In genomic region chr7:64872743-64873241, GRCm38 (mm10) we compare ENCODE assay signal across 8 mouse cellular contexts. TPM values are rescaled to one million over a fixed set of nuclear protein-coding genes. Genes with fewer than 3 reads are reported as not detected.
DNase-seq lines count a peak whose midpoint lies in the region; ATAC-seq and TF ChIP-seq lines count a peak whose summit lies in the region.

TSS of gene Nsmce3 (minus strand) at chr7:64872997.

- H3K9ac ChIP-seq in heart, embryonic 11.5 days (ENCODE audit: low read depth, low read length): peak within 1 kb of the TSS; percentile 99
- H3K9ac ChIP-seq in kidney, embryonic 16.5 days (replicated peaks; ENCODE audit: low read length): peak within 1 kb of the TSS; percentile 98
- peak within 1 kb of the TSS; percentile 93 for H3K9ac ChIP-seq in liver, adult 2 months (ENCODE audit: low read depth, low read length)

- peak; percentile 88 for TF ChIP-seq POLR2A in brain, embryonic 14.5 days (IDR thresholded peaks at IDR 0.05; ENCODE audit: borderline replicate concordance, extremely low read depth, insufficient read depth, insufficient read length, poor library complexity, severe bottlenecking)
- TF ChIP-seq POLR2A in liver, adult 2 months (IDR thresholded peaks at IDR 0.05; ENCODE audit: extremely low read depth, insufficient read depth, low read length): peak; percentile 88
- TF ChIP-seq POLR2A in myocyte (IDR thresholded peaks at IDR 0.05; ENCODE audit: insufficient read length, low read depth): peak; percentile 89

- peaks cover 30% of the 10 kb centered on the region for H3K4me1 ChIP-seq in erythroblast, embryonic 14.5 days (ENCODE audit: control insufficient read depth)
- peaks cover 9% of the 10 kb centered on the region for H3K4me1 ChIP-seq in heart, embryonic 11.5 days (ENCODE audit: control insufficient read depth, insufficient read depth, low read length)
- peaks cover 8% of the 10 kb centered on the region for H3K4me1 ChIP-seq in kidney, embryonic 16.5 days (ENCODE audit: insufficient read depth, low read length)
- peaks cover 9% of the 10 kb centered on the region for H3K4me1 ChIP-seq in liver, adult 2 months (ENCODE audit: control insufficient read depth, insufficient read depth, low read length)

- H3K79me2 ChIP-seq in C2C12 (ENCODE audit: control insufficient read depth, insufficient read depth) (peaks cover 28% of the 10 kb centered on the region), myocyte (ENCODE audit: control insufficient read depth, insufficient read depth) (peaks cover 21% of the 10 kb centered on the region)
- H3K79me2 ChIP-seq in liver, adult 2 months (ENCODE audit: control insufficient read depth, insufficient read depth, low read length): no peaks in the 10 kb centered on the region

- peak within 1 kb of the TSS; percentile 94 for H3K27ac ChIP-seq in heart, embryonic 11.5 days (ENCODE audit: low read depth, low read length)
- H3K27ac ChIP-seq in kidney, embryonic 16.5 days (ENCODE audit: low read length): peak within 1 kb of the TSS; percentile 97
- H3K27ac ChIP-seq in liver, adult 2 months (replicated peaks; ENCODE audit: insufficient read depth, low read depth, low read length): peak within 1 kb of the TSS; percentile 78

- peak; percentile 19 for TF ChIP-seq CTCF in C2C12 (IDR thresholded peaks at IDR 0.05; ENCODE audit: control insufficient read depth, insufficient read depth, insufficient read length)
- TF ChIP-seq CTCF in brain, embryonic 14.5 days (IDR thresholded peaks at IDR 0.05; ENCODE audit: borderline replicate concordance, extremely low read depth, insufficient read depth, insufficient read length): peak; percentile 13; the same call in 1 of the 2 replicates
- no peak for TF ChIP-seq CTCF in liver, adult 2 months (IDR thresholded peaks at IDR 0.05; ENCODE audit: low read depth, low read length)

- no peaks in the 10 kb centered on the region for H3K27me3 ChIP-seq in C2C12 (ENCODE audit: control insufficient read depth, insufficient read depth, insufficient read length)
- peaks cover 4% of the 10 kb centered on the region for H3K27me3 ChIP-seq in erythroblast, embryonic 14.5 days (ENCODE audit: control insufficient read depth)
- H3K27me3 ChIP-seq in heart, embryonic 11.5 days (ENCODE audit: control insufficient read depth, insufficient read depth, low read length): no peaks in the 10 kb centered on the region
- H3K27me3 ChIP-seq in kidney, embryonic 16.5 days (ENCODE audit: insufficient read depth, low read length): no peaks in the 10 kb centered on the region
- H3K27me3 ChIP-seq in liver, adult 2 months (ENCODE audit: control insufficient read depth, insufficient read depth, low read length): no peaks in the 10 kb centered on the region
- no peaks in the 10 kb centered on the region for H3K27me3 ChIP-seq in myocyte (ENCODE audit: control insufficient read depth, insufficient read depth, insufficient read length)
- no peaks in the 10 kb centered on the region for H3K27me3 ChIP-seq in splenic B cell, adult 2 months (ENCODE audit: control insufficient read depth, insufficient read depth, low read length, poor library complexity, severe bottlenecking)

- DNase-seq in brain, embryonic 14.5 days (ENCODE audit: low read depth): peak; percentile 98
- peak; percentile 70 for DNase-seq in liver, adult 2 months (ENCODE audit: extremely low read depth, low read depth, low spot score)
- peak; percentile 96 for DNase-seq in splenic B cell, adult 2 months (ENCODE audit: low read depth, low spot score)

- H3K4me2 ChIP-seq in heart, embryonic 11.5 days: peak within 1 kb of the TSS; percentile 93
- H3K4me2 ChIP-seq in kidney, embryonic 16.5 days (replicated peaks; ENCODE audit: low read depth, low read length): peak within 1 kb of the TSS; percentile 68
- peak within 1 kb of the TSS; percentile 93 for H3K4me2 ChIP-seq in myocyte (ENCODE audit: low read depth)

- ATAC-seq in heart, embryonic 11.5 days (replicated peaks; ENCODE audit: insufficient number of reproducible peaks, low FRiP score, low TSS enrichment): peak; percentile 93
- peak; percentile 97 for ATAC-seq in kidney, embryonic 16.5 days (ENCODE audit: low FRiP score, low TSS enrichment)

- WGBS in heart, embryonic 11.5 days (ENCODE audit: insufficient replicate concordance): under 1% methylated on average over 57 of the region's 57 CpGs
- under 1% methylated on average over 57 of the region's 57 CpGs for WGBS in kidney, embryonic 16.5 days
- under 1% methylated on average over 57 of the region's 57 CpGs for WGBS in liver, adult 2 months

- peak within 1 kb of the TSS; percentile 63 for H3K4me3 ChIP-seq in C2C12 (ENCODE audit: insufficient read depth, poor library complexity, severe bottlenecking)
- H3K4me3 ChIP-seq in erythroblast, embryonic 14.5 days (replicated peaks): peak within 1 kb of the TSS; percentile 88
- peak within 1 kb of the TSS; percentile 90 for H3K4me3 ChIP-seq in heart, embryonic 11.5 days (ENCODE audit: low read depth, low read length)
- H3K4me3 ChIP-seq in kidney, embryonic 16.5 days (ENCODE audit: low read length): peak within 1 kb of the TSS; percentile 94
- peak within 1 kb of the TSS; percentile 89 for H3K4me3 ChIP-seq in liver, adult 2 months (ENCODE audit: insufficient read depth, low read depth, low read length)
- peak within 1 kb of the TSS; percentile 77 for H3K4me3 ChIP-seq in myocyte

- H3K79me3 ChIP-seq in C2C12 (ENCODE audit: low read depth): peaks cover 15% of the 10 kb centered on the region

- H3ac ChIP-seq in C2C12 (ENCODE audit: control insufficient read depth, insufficient read length, low read depth): peak within 1 kb of the TSS; percentile 94
- H3ac ChIP-seq in myocyte (ENCODE audit: control insufficient read depth, insufficient read length): peak within 1 kb of the TSS; percentile 89

- H3K36me3 ChIP-seq in C2C12 (ENCODE audit: control insufficient read depth, insufficient read depth): no peaks in the 10 kb centered on the region
- peaks cover 18% of the 10 kb centered on the region for H3K36me3 ChIP-seq in erythroblast, embryonic 14.5 days (ENCODE audit: control insufficient read depth)
- H3K36me3 ChIP-seq in heart, embryonic 11.5 days (ENCODE audit: control insufficient read depth, insufficient read depth, low read length): no peaks in the 10 kb centered on the region
- no peaks in the 10 kb centered on the region for H3K36me3 ChIP-seq in kidney, embryonic 16.5 days (ENCODE audit: insufficient read depth, low read length)
- no peaks in the 10 kb centered on the region for H3K36me3 ChIP-seq in liver, adult 2 months (ENCODE audit: control insufficient read depth, insufficient read depth, low read length)
- H3K36me3 ChIP-seq in myocyte (ENCODE audit: control insufficient read depth, insufficient read depth): no peaks in the 10 kb centered on the region
- H3K36me3 ChIP-seq in splenic B cell, adult 2 months (ENCODE audit: control insufficient read depth, insufficient read depth, low read length, poor library complexity, severe bottlenecking): no peaks in the 10 kb centered on the region; the same call in 1 of the 2 replicates

- H3K9me3 ChIP-seq in erythroblast, embryonic 14.5 days (ENCODE audit: control insufficient read depth, low read length): no peaks in the 10 kb centered on the region
- no peaks in the 10 kb centered on the region for H3K9me3 ChIP-seq in heart, embryonic 11.5 days (replicated peaks; ENCODE audit: control insufficient read depth, low read length)
- H3K9me3 ChIP-seq in kidney, embryonic 16.5 days (ENCODE audit: low read length): no peaks in the 10 kb centered on the region

TF ChIP-seq in C2C12, 6 proteins besides CTCF, POLR2A, EP300 and RAD21:
- no peak for TF ChIP-seq FOSL1 (IDR thresholded peaks at IDR 0.05; ENCODE audit: insufficient read depth, low read length, poor library complexity, severe bottlenecking)
- TF ChIP-seq USF1 (IDR thresholded peaks at IDR 0.05; ENCODE audit: low read depth): no peak
- no peak for TF ChIP-seq MYOD1 (IDR thresholded peaks at IDR 0.05; ENCODE audit: control insufficient read depth, insufficient read length, low read depth)
- no peak for TF ChIP-seq CEBPB (IDR thresholded peaks at IDR 0.05; ENCODE audit: low read depth)
- TF ChIP-seq MAX (IDR thresholded peaks at IDR 0.05): no peak
- no peak for TF ChIP-seq MYOG (IDR thresholded peaks at IDR 0.05; ENCODE audit: control insufficient read depth, extremely low read depth, insufficient read length)

TF ChIP-seq in myocyte, 11 proteins besides CTCF, POLR2A, EP300 and RAD21:
- TF ChIP-seq MAX (IDR thresholded peaks at IDR 0.05; ENCODE audit: low read depth) (no peak), E2F4 (IDR thresholded peaks at IDR 0.05; ENCODE audit: insufficient read depth) (no peak), SRF (IDR thresholded peaks at IDR 0.05; ENCODE audit: control insufficient read depth, insufficient read length, low read depth) (peak; percentile 56), POLR2AphosphoS2 (IDR thresholded peaks at IDR 0.05; ENCODE audit: insufficient read length, low read depth) (peak; percentile 77)

RNA-seq across cellular contexts. Expression of gene Nsmce3, which starts in this region (rescaled TPM):
- 5.9 TPM for polyA plus RNA-seq in C2C12 (2012; fragmentation: generic; extraction: Trizol)
- 8.4 TPM in 2 replicates for polyA plus RNA-seq in brain, embryonic 14.5 days (2012; rRNA removed)
- polyA plus RNA-seq in erythroblast, embryonic 14.5 days (2012): 1.4 TPM in 2 replicates
- 9.7 and 10.1 TPM in 2 replicates for polyA plus RNA-seq in heart, embryonic 11.5 days (2014; fragmentation: Nextera tagmentation; extraction: Ambion mirVana)
- polyA plus RNA-seq in kidney, embryonic 16.5 days (2015; fragmentation: Nextera tagmentation; extraction: Ambion mirVana): 10.4 and 10.8 TPM in 2 replicates
- 3.5 and 3.7 TPM in 2 replicates for total RNA-seq in liver, adult 2 months (2014; rRNA removed)
- polyA plus RNA-seq in liver, adult 2 months (2012; rRNA removed): 4.3 and 5.4 TPM in 2 replicates
- 5.4 TPM for polyA plus RNA-seq in myocyte (2012; fragmentation: generic; extraction: Trizol)

Comparison
In these comparisons a context has a peak if more than half of its experiments do, and no peak if none do; other contexts are left out.
1. Peak in every context shown above with its lines: DNase-seq, ATAC-seq, H3K4me3 ChIP-seq and H3K27ac ChIP-seq.